Mouse (Mus musculus) cerebellum, postnatal 36 days (tissue): ENCODE data around the gene Ucn3.
"Not testable (repeated sequence)": the region's sequence is repeated elsewhere in the genome, so short reads cannot be mapped to it uniquely, and the experiment has no call there.

ENCODE experiments used
- DNase-seq, 2 experiments: peaks; one replicate each; pipeline ENCODE4 v3.0.0; 2021 to 2022; ENCODE audit warnings: mixed read lengths in 2 of 2

Ucn3 gene

GRCm38 (mm10) chr13:3945249-3945648, at the start of gene Ucn3:
Gene Ucn3 (minus strand): TSS chr13:3945349.
- DNase-seq, result no peak

- DNase-seq, result no peak
These were observed 46.9 kb upstream of the Ucn3 start for GRCm38 (mm10) chr13:3992081-3992480.

- DNase-seq, result no peak
These were observed 23.7 kb upstream of the Ucn3 start for GRCm38 (mm10) chr13:3968849-3969248.

- no peak for DNase-seq
These were observed 6.2 kb upstream of the Ucn3 start for GRCm38 (mm10) chr13:3951198-3951914.

GRCm38 (mm10) chr13:3949477-3949876, 4.3 kb upstream of the Ucn3 start:
- DNase-seq, result no peak

- DNase-seq, result no peak
These were observed 2.1 kb upstream of the Ucn3 start for GRCm38 (mm10) chr13:3947267-3947666.

GRCm38 (mm10) chr13:3944699-3945098, 450 bp downstream of the Ucn3 start:
- no peak for DNase-seq

- no peak for DNase-seq
These were observed 19.1 kb downstream of the Ucn3 start for GRCm38 (mm10) chr13:3926046-3926445.

- no peak for DNase-seq
These were observed 19.5 kb downstream of the Ucn3 start for GRCm38 (mm10) chr13:3925632-3926031.

GRCm38 (mm10) chr13:3924483-3924882, 20.7 kb downstream of the Ucn3 start:
- DNase-seq, result no peak

- peak; percentile 83 to 86 for DNase-seq
These were observed 27.4 kb downstream of the Ucn3 start, which contains the start of the genes Net1 and Tubal3 for GRCm38 (mm10) chr13:3917571-3918311. Gene Net1 (minus strand): TSS chr13:3918220. Gene Tubal3 (plus strand): TSS chr13:3918274.

GRCm38 (mm10) chr13:3913504-3913903, 31.6 kb downstream of the Ucn3 start:
- DNase-seq, result no peak

GRCm38 (mm10) chr13:3910356-3910755, 34.8 kb downstream of the Ucn3 start:
- DNase-seq, result no peak

- no peak for DNase-seq
These were observed 36.9 kb downstream of the Ucn3 start for GRCm38 (mm10) chr13:3908262-3908661.

GRCm38 (mm10) chr13:3907151-3907696, 37.9 kb downstream of the Ucn3 start:
- no peak for DNase-seq

- no peak for DNase-seq
These were observed 45.8 kb downstream of the Ucn3 start for GRCm38 (mm10) chr13:3899301-3899700.

- not testable (repeated sequence) for DNase-seq
These were observed 46.9 kb downstream of the Ucn3 start for GRCm38 (mm10) chr13:3898202-3898601.

- DNase-seq, result peak; percentile 71 to 84
These were observed 48.2 kb downstream of the Ucn3 start for GRCm38 (mm10) chr13:3896913-3897312.

- no peak for DNase-seq
These were observed 49.1 kb downstream of the Ucn3 start for GRCm38 (mm10) chr13:3896032-3896431.

- no peak for DNase-seq
These were observed 49.7 kb downstream of the Ucn3 start for GRCm38 (mm10) chr13:3895397-3895980.

GRCm38 (mm10) chr13:3894549-3894948, 50.6 kb downstream of the Ucn3 start:
- no peak for DNase-seq

GRCm38 (mm10) chr13:3893126-3893734, 51.9 kb downstream of the Ucn3 start:
- DNase-seq, result peak; percentile 85 to 89

- no peak for DNase-seq
These were observed 52.5 kb downstream of the Ucn3 start for GRCm38 (mm10) chr13:3892601-3893000.
